Mouse (Mus musculus): ENCODE measurements around the gene Mcm9.

Gene Mcm9

DNA sequence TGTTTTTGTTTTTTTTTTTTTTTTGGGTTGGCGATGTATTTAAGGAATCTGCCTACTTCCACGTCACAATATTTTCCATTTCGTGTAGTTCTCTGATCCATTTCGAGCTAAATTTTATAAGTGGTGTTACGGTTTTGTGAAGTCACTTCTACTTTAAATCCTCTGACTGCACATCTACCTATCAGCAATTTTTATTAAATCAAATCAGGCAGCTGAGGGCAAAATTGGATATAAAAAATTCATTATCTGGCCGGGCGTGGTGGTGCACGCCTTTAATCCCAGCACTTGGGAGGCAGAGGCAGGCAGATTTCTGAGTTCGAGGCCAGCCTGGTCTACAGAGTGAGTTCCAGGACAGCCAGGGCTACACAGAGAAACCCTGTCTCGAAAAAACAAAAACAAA is at the start of gene Mcm9:
Gene Mcm9 (minus strand): TSS at position 101 of the 400 bp plus-strand sequence.
- WGBS = 51% methylated on average over 10 of the region's 10 CpGs

DNA sequence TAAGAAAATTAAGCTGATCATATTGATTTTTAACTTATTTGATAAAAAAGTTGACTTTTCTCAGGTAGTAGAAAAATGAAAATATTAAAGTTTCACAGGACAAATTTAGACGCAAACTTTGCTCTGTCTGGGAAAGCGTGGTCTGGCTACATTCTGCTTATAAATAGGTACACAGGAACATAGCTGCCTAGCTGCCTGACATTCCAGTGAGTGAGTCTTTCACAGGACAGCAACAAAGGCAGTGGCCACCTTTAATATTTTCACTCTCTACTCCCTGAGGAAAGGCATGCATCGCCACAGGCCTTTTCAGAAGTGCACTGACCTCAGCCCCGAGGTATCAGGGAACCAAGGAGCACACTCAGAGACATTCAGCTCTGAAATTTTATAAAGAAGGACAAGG is 31.5 kb upstream of the Mcm9 start:
- 95% methylated on average over 4 of the region's 4 CpGs for WGBS

DNA sequence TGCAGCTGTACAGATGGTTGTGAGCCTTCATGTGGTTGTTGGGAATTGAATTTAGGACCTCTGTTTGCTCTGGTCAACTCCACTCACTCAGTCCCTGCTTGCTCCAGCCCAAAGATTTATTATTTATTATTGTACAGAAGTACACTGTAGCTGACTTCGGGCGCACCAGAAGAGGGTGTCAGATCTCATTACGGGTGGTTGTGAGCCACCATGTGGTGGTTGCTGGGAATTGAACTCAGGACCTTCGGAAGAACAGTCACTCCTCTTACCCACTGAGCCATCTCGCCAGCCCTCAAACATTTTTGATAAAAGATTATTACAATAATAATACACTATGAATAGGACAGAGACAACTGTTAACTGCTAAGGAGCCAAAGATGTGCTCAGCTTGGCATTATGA is 24.0 kb upstream of the Mcm9 start:
- WGBS = 80% methylated on average over 5 of the region's 5 CpGs

- 94% methylated on average over 2 of the region's 2 CpGs for WGBS
Observed at GRCm38 (mm10) chr10:53650683-53651082, 20.4 kb upstream of the Mcm9 start.

DNA sequence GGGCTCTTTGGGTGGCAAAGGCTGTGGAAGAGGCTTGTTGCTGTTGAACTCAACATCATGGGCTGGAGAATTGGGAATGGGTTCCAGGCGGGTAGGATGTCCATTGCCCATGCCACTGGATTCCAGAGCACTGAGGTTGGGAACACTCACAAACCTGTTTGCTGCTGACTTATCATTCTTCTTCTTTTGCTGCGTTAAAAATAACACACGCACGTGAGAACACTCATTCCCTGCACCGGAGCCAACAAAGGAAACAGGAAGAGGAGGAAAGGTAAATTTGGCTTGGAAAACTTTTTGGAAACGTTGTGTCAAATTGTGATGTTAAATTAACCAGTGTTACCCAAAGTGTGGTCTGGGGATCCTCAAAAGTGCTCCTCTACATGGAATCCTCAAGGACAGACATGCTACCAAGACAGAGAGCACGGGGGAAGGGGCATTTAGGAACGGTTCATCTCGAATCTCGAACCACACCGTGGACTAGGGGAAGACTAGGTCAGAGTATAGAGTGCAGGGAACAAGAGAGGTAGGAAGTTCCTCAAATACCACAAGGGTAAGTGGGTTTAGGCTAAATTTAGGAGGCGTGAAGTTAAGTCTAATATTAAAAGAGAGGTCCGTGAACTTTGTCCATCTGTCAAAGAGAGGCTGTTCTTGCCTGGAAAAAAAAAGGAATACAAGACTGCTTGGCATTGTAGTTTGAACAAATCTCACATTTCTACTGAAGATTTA is 5.2 kb upstream of the Mcm9 start:
- 79% methylated on average over 13 of the region's 13 CpGs for WGBS

- 89% methylated on average over 10 of the region's 10 CpGs for WGBS
Observed at GRCm38 (mm10) chr10:53634160-53634559, 3.9 kb upstream of the Mcm9 start.

DNA sequence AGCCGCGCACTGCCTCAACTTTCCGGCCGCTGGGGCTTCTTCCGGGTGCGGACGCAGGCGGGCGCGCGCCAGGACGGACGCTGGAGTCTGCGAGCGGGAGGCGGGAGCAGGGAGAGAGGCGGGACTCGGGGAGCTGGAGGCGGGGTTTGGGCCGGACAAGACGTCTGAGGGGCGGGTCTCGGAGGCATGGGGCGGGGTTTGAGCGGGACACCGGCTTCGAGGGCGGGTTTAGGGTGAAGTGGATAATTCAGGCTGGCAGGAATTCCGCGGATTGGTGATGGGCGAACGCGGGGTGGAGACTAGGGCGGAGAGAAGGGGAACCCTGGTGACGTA is 355 bp downstream of the Mcm9 start:
- WGBS = 0% methylated on average over 35 of the region's 35 CpGs

GRCm38 (mm10) chr10:53629247-53629917 is 857 bp downstream of the Mcm9 start:
- WGBS = under 1% methylated on average over 67 of the region's 67 CpGs

GRCm38 (mm10) chr10:53615850-53616616 is 14.2 kb downstream of the Mcm9 start:
- 74% methylated on average over 8 of the region's 8 CpGs for WGBS

- WGBS = 85% methylated on average over 1 of the region's 1 CpGs
Observed at GRCm38 (mm10) chr10:53613955-53614354, 16.3 kb downstream of the Mcm9 start.

- 64% methylated on average over 1 of the region's 1 CpGs for WGBS
Observed at GRCm38 (mm10) chr10:53612172-53612571, 18.1 kb downstream of the Mcm9 start.

DNA sequence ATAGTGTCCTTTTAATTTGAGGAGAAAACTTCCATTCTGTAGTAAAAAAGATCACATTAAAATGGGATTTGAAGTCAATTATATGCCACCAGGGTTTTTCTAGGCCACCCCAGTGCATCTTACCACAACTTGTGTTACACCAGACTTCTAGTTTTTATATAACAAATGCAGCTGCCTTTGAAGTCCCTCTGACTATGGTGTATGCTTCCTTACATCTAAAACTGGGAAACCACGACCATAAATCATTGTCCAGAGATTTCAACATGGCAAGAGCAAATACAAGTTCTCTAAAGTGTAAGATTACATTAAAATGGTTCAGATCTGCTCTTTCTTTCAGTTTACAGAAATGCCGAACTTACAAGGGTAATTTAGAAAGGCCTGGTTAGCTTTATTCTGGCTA is 22.0 kb downstream of the Mcm9 start:
- whole genome bisulfite sequencing = 81% methylated on average over 2 of the region's 2 CpGs

- 62% methylated on average over 2 of the region's 2 CpGs for WGBS
Observed at GRCm38 (mm10) chr10:53605328-53605727, 24.9 kb downstream of the Mcm9 start.

DNA sequence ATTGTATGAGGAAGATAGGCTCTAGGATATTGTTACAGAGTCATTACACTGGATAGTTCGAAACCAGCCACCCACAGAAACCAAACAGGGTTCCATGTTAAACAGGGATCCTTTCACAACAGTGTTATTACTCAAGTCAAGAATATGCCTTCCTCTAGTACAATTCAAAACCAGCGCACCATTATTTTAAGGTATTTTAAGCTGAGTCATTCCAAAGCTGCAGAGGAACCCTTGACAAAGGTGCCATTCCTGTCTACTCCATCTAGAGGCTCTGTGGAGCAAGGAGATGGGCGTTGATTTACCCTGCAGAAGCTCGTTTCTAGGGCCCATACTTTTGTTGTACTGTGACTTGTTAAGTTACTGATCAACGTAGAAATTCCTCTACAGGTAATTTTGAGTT is 31.4 kb downstream of the Mcm9 start:
- 61% methylated on average over 5 of the region's 5 CpGs for WGBS

GRCm38 (mm10) chr10:53597121-53597881 is 32.9 kb downstream of the Mcm9 start:
- WGBS = under 1% methylated on average over 99 of the region's 99 CpGs

- under 1% methylated on average over 52 of the region's 52 CpGs for WGBS
Observed at GRCm38 (mm10) chr10:53596677-53597120, 33.5 kb downstream of the Mcm9 start, which contains the start of gene Asf1a. TSS of gene Asf1a (plus strand) at chr10:53596757.

DNA sequence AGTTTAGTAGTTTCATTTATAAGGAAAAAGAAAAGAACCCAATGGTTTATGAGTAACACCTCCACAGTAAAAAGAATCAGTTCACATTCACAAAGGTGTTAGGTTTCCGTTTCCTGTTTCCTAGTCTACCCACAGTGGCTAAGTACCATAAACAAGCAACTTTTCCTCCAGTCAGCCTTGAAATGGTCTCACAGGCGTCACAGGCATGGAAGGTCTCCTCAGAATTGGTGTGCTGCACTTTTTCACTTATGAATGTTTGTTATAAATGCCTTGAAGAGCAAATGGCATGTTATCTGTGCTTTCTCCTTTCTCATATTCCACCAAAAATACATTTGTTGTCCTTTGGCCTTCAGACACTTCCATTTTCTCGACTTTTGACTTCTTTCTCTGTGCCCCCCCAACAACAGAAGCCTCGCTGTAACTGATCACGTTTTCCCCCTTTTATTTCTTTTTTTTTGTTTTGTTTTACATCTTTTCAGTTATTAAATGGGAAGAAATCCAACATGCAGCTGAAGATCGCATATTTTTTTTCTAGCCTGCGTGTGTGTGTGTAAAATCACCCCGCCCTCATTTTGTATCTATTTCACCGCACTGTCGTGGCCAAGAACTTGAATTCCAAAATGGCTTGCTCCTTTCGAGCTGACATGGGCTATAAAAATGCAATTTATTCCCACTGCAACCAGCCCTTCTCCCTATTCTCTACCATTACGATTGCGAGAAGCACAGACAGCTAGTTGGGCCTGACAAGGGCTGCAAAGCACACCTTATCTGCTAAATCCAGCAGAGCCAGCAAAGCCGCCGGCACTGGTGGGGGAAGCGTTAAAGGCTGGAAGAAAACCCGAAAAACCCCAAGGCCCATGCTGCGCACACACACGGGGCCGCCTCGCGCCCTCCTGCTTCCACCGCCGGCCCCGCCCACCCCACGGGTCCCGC is 34.2 kb downstream of the Mcm9 start:
- 4% methylated on average over 26 of the region's 27 CpGs for WGBS

GRCm38 (mm10) chr10:53585777-53586176 is 44.5 kb downstream of the Mcm9 start:
- 57% methylated on average over 3 of the region's 3 CpGs for WGBS

DNA sequence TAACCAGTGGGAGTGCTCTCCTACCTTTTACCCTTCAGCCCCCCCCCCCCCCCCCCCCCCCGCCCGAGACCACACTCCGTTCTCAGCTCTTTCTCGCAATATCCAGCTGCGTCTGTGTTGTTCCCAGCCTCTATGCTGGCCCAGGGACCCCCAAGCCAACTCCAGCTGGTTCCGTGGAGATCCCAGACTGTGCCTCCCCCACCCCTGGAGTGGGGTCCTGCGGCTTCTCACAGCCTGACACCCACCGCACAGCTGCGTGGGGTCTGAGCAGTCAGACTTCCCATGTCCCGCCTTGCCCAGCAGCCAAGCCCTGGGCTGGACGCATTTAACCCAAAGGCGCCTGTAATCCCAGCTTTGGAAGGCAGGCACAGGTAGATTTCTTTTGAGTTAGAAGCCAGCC is 49.2 kb downstream of the Mcm9 start:
- WGBS = 14% methylated on average over 10 of the region's 12 CpGs

DNA sequence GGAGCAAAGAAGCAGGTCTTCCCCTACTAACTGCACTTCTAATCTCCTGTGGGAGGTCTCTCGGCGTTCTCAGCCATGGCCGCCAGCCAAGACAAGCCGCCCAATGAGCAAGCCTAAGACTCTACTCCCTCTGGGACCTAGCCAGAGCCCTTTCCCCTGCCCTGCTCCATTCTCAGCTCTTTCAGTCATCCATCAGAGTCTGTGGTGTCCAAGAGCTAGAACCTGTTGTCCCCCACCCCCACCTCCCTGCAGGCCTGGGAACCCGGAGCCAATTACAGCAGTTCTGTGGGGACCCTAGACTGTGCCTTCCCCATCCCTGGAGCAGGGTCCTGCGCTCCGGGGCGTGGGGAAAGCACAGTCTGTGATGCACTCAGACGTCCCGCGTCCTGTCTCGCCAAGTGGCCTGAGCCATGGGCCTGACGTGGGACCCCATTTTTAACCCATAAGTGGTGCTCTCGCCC is 49.6 kb downstream of the Mcm9 start:
- 5% methylated on average over 14 of the region's 14 CpGs for WGBS

DNA sequence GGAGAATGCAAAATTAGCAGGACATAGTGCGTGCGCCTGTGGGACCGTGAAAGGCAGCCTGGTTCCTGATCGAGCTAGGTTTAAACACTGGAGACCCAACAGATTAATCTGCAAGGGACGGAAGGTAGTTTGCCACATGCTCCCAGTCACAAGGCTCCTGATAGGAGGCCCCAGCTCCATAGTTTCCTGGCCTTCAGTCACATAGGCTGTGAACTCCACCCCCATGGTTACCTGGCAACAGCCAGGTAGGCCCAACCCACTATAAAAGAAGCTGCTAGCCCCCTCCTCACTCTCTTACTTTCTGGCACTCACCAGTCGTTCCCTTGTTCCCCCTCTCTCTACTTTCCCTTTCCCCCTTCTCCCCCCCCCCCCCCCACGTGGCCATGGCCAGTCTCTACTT is 50.1 kb downstream of the Mcm9 start:
- WGBS = 60% methylated on average over 6 of the region's 7 CpGs

All from cerebral cortex, adult 2 months (tissue).